Mouse (Mus musculus): ENCODE data around the gene Stmn1.

The Stmn1 gene

GRCm38 (mm10) chr4:134514309-134514930 is 46.3 kb downstream of the Stmn1 start:
- no peak for DNase-seq (ENCODE audit: low spot score)

- no peak for DNase-seq (ENCODE audit: low spot score)
Observed at GRCm38 (mm10) chr4:134515614-134516013, 47.5 kb downstream of the Stmn1 start.

- DNase-seq (ENCODE audit: low spot score) = no peak
Observed at GRCm38 (mm10) chr4:134516981-134517380, 48.9 kb downstream of the Stmn1 start.

- DNase-seq (ENCODE audit: low spot score) = no peak
Observed at GRCm38 (mm10) chr4:134517719-134518118, 49.6 kb downstream of the Stmn1 start.

- no peak for DNase-seq (ENCODE audit: low spot score)
Observed at GRCm38 (mm10) chr4:134518541-134518940, 50.4 kb downstream of the Stmn1 start.

- DNase-seq (ENCODE audit: low spot score) = no peak
Observed at GRCm38 (mm10) chr4:134519281-134519680, 51.2 kb downstream of the Stmn1 start.
